Mouse (Mus musculus): Measurements from ENCODE around the gene Ggnbp2.

Ggnbp2 gene

GRCm38 (mm10) chr11:84870337-84871043 is at the start of gene Ggnbp2:
Gene Ggnbp2, minus strand, starts transcription at chr11:84870817.
- DNase-seq (ENCODE audit: low read depth, low spot score), result peak; percentile 78

DNA sequence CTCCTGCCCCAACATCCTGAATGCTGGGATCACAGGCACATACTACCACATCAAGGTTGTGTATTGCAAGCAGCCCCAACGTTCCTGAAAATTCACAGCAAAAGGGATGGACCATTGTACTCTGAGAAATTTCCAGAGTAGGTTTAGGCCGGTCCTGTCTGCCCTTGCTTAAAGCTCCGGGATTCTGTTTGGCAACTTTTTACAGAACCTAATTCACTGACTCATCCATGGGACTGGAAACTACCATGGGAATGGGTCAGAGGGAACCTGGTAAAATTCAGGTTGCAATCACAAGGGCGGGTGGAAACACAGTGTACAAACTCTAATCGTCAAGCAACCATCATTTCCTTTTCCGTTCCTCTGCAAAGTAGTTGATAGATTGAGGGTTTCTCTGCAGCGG is 49.3 kb upstream of the Ggnbp2 start:
- no peak for DNase-seq (ENCODE audit: low read depth, low spot score)

- peak; percentile 60 for DNase-seq (ENCODE audit: low read depth, low spot score)
Measured at GRCm38 (mm10) chr11:84919276-84919675, 48.7 kb upstream of the Ggnbp2 start.

GRCm38 (mm10) chr11:84918425-84918824 is 47.8 kb upstream of the Ggnbp2 start:
- DNase-seq (ENCODE audit: low read depth, low spot score), result peak; percentile 75

- no peak for DNase-seq (ENCODE audit: low read depth, low spot score)
Measured at GRCm38 (mm10) chr11:84916703-84917300, 46.2 kb upstream of the Ggnbp2 start.

DNA sequence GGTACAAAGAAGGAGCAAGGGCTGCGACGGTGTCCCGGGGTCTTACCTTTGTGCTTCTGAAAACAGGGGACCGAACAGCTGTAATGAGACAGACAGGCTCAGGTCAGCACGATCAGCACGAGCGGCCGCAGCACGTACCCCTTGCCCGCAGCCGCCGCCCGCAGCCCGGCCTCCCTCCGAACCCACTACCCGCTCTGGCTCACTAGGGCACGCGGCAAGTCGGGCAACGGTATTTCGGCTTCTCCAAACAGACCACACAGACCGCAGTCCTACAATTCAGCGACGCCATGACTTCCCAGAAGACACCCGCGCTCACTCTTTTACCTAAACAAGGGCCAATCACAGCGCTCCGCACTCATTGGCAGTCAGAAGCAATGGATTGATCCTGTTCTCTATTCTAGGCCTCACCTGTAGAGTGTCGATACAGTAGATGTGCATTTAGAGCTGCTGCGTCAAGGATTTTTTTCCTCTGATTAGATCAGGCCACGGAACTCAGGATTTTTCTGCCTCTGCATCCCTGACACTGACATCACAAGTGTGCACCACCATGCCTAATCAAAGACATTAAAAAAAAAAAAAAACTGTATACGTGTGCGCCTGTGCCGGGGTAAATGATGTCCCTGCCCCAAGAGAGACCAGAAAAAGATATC is 45.6 kb upstream of the Ggnbp2 start, which contains the start of gene Znhit3:
Znhit3 (minus strand) TSS at position 314 of the 650 bp plus-strand sequence.
- peak; percentile 75 for DNase-seq (ENCODE audit: low read depth, low spot score)

- no peak for DNase-seq (ENCODE audit: low read depth, low spot score)
Measured at GRCm38 (mm10) chr11:84914673-84915072, 44.1 kb upstream of the Ggnbp2 start.

GRCm38 (mm10) chr11:84910411-84910810 is 39.8 kb upstream of the Ggnbp2 start:
- no peak for DNase-seq (ENCODE audit: low read depth, low spot score)

GRCm38 (mm10) chr11:84908480-84908879 is 37.9 kb upstream of the Ggnbp2 start:
- no peak for DNase-seq (ENCODE audit: low read depth, low spot score)

DNA sequence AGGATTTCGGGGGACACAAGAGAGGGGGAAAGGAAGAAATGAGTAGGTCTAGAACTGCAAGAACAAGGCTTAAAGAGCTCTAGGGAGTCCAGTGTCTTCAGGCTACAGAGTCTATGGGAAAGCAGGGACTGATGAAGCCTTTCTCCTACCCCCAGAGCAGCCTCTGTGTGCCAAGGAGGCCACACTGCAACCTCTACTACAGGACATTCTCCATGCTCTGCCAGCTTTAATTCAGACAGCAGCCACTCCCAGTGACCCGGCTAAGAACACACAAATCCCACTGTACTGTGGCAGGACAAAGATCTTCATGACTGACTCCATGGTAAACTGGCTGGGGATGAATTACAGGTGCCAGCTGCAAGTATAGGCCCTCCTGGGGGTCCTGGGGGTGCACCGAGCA is 36.5 kb upstream of the Ggnbp2 start:
- DNase-seq (ENCODE audit: low read depth, low spot score), result no peak

DNA sequence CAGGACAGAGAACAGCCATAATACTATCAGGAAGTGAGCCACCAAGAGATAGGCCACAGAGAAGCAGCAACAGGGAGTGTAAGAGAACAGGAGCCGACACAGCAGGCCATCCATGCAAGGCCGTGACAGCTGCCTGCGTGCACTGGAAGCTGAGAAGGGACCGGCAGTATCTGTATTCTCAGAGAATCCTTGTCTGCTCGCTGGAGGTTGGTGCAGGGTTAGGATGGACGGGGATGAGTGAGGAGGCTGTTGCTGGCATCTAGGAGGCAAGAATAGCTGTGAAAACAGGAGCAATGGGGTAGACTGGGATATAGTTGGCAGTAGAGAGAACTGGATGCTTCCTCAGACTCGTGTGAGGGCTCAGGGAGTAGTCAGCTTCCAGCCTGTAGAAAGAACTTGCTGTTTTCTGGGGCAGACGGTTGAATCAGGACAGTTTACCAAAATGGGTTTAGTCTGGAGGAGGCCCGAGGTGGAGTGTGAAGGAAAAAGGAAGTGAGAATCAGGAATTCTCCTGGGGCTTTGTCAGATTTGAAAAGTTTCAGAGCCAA is 34.1 kb upstream of the Ggnbp2 start:
- DNase-seq (ENCODE audit: low read depth, low spot score), result no peak

DNA sequence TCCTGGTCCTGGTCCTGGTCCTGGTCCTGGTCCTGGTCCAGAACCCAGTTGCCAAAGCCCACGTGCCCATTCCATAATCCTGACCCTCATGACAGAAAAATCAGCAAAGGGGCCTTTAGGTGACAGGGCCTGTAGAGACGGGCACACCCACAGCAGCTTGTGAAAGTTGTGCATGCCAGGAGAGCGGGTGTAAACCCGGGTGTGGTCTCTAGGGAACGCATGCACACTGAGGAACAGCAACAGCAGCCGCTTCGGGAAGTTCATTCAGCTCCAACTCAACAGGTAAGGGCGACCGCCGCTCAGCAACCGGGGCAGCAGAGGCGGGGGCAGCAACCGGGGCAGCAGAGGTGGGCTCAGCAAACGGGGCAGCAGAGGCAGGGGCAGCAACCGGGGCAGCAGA is 22.5 kb upstream of the Ggnbp2 start:
- no peak for DNase-seq (ENCODE audit: low read depth, low spot score)

- DNase-seq (ENCODE audit: low read depth, low spot score), result no peak
Measured at GRCm38 (mm10) chr11:84891705-84892104, 21.1 kb upstream of the Ggnbp2 start.

DNA sequence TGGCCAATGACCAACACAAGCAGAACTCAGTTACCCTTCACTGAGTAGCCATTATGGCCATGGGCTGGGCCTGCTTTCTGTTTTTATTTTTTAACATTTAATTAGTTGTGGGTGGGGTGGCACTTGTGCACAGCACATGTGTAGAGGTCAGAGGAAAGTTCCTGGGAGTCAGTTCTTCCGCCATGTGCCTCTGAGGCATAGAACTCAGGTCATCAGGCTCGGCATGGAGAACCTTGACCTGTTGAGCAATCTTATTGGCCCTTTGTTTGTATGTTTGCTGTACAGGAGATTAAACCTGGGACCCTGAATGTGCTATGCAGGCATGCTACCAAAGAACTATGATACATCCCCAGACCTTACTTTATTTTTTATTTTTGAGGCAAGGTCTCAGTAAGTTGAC is 18.9 kb upstream of the Ggnbp2 start:
- no peak for DNase-seq (ENCODE audit: low read depth, low spot score)

GRCm38 (mm10) chr11:84888025-84888424 is 17.4 kb upstream of the Ggnbp2 start:
- DNase-seq (ENCODE audit: low read depth, low spot score), result no peak

DNA sequence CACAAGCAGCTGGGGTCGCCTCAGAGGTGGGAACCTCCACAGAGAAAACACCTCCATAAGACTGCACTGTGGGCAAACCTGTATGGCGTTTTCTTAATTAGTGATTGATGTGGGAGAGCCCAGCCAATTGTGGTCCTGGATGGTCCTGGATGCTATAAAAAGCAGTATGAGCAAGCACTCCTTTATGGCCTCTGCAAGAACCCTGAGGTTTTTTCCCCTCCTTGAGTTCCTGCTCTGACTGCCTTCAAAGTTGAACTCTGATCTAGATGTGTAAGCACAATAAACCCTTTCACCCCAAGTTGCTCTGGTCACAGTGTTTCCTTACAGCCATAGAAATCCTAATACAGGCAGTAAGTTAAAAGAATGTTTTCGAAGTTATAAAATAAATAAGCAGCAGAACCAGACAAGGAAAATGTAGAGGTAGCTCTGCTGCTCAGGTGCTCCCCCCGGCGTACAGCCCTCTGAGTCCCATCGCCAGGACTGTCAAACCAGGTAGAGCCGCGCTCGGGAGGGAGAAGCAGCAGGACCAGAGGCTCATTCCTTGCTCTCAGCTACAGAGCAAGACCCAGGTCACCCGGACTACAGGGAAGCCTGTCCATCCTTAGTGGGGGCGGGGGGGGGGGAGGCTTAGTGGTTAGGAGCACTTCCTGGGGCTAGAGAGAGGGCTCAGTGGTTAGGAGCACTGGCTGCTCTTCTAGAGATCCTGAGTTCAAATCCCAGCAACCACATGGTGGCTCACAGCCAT is 16.3 kb upstream of the Ggnbp2 start:
- DNase-seq (ENCODE audit: low read depth, low spot score), result no peak

- no peak for DNase-seq (ENCODE audit: low read depth, low spot score)
Measured at GRCm38 (mm10) chr11:84886236-84886635, 15.6 kb upstream of the Ggnbp2 start.

GRCm38 (mm10) chr11:84885238-84885637 is 14.6 kb upstream of the Ggnbp2 start:
- no peak for DNase-seq (ENCODE audit: low read depth, low spot score)

GRCm38 (mm10) chr11:84882346-84882745 is 11.7 kb upstream of the Ggnbp2 start:
- DNase-seq (ENCODE audit: low read depth, low spot score), result no peak

GRCm38 (mm10) chr11:84880971-84881370 is 10.4 kb upstream of the Ggnbp2 start:
- DNase-seq (ENCODE audit: low read depth, low spot score), result no peak

DNA sequence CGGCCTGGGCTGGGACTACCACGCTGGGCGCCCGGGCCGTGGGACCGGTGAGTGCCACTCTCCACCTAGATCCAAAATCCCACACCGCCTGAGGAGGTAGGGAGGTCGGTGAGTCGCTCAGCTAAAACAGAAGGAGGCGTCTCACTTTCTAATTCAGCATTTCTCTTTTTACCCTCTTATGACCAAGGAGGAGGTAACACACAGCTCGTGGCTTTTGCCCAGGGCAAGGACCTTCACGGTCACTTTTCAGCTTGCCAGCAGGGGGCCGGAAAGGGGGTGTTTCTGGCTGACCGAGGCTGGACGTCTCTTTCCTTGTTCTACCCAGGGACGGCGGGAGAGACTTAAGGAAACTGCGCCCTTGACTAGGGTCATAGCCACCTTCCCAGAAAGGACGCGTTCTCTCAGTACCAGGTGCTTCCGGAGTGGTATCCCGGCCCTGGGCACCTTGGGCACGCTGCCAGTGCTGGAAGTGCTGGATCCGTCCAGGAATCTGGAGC is 9.9 kb upstream of the Ggnbp2 start:
- DNase-seq (ENCODE audit: low read depth, low spot score), result no peak

All from c-Kit-negative CD71-positive TER-119-positive erythroid progenitor cells, embryonic 14.5 days (primary cell).